Mouse (Mus musculus) T-helper 1 cell (primary cell): Measurements from ENCODE around the gene Miga2.

ENCODE experiments used
- in situ Hi-C: fragments of 300-600 bp; cut with MboI, MseI; formaldehyde crosslinking; loops from one replicate; pipeline ENCODE4 v1.15.1; 2025; ENCODE audit warnings: high pct_unique_total_duplicates

The Miga2 gene

GRCm38 (mm10) chr2:30363773-30364650, at the start of gene Miga2:
TSS of gene Miga2 (plus strand) at chr2:30364233.
- in situ Hi-C loops, result no loop called here

GRCm38 (mm10) chr2:30316136-30316535, 47.9 kb upstream of the Miga2 start:
- in situ Hi-C loops, result no loop called here

- in situ Hi-C loops, result no loop called here
These were observed 47.1 kb upstream of the Miga2 start for GRCm38 (mm10) chr2:30316955-30317354.

GRCm38 (mm10) chr2:30319260-30319659, 44.8 kb upstream of the Miga2 start:
- in situ Hi-C loops, result no loop called here

- in situ Hi-C loops, result no loop called here
These were observed 40.9 kb upstream of the Miga2 start for GRCm38 (mm10) chr2:30323111-30323510.

GRCm38 (mm10) chr2:30325296-30325695, 38.7 kb upstream of the Miga2 start:
- in situ Hi-C loops, result no loop called here

- in situ Hi-C loops, result no loop called here
These were observed 36.8 kb upstream of the Miga2 start for GRCm38 (mm10) chr2:30327276-30327675.

- in situ Hi-C loops, result no loop called here
These were observed 35.2 kb upstream of the Miga2 start for GRCm38 (mm10) chr2:30328791-30329190.

GRCm38 (mm10) chr2:30335324-30335723, 28.7 kb upstream of the Miga2 start:
- in situ Hi-C loops, result no loop called here

- in situ Hi-C loops, result no loop called here
These were observed 27.7 kb upstream of the Miga2 start for GRCm38 (mm10) chr2:30336174-30336915.

- in situ Hi-C loops, result no loop called here
These were observed 26.9 kb upstream of the Miga2 start for GRCm38 (mm10) chr2:30337179-30337578.

- in situ Hi-C loops, result no loop called here
These were observed 22.0 kb upstream of the Miga2 start for GRCm38 (mm10) chr2:30342061-30342460.

- in situ Hi-C loops, result no loop called here
These were observed 21.5 kb upstream of the Miga2 start for GRCm38 (mm10) chr2:30342544-30342943.

- in situ Hi-C loops, result no loop called here
These were observed 20.4 kb upstream of the Miga2 start for GRCm38 (mm10) chr2:30343601-30344137.

GRCm38 (mm10) chr2:30345971-30346676, 17.9 kb upstream of the Miga2 start:
- in situ Hi-C loops, result no loop called here

- in situ Hi-C loops, result no loop called here
These were observed 14.8 kb upstream of the Miga2 start for GRCm38 (mm10) chr2:30349196-30349595.

GRCm38 (mm10) chr2:30351149-30351548, 12.9 kb upstream of the Miga2 start:
- in situ Hi-C loops, result no loop called here

GRCm38 (mm10) chr2:30355861-30356260, 8.2 kb upstream of the Miga2 start:
- in situ Hi-C loops, result no loop called here

- in situ Hi-C loops, result no loop called here
These were observed 7.8 kb upstream of the Miga2 start for GRCm38 (mm10) chr2:30356266-30356665.

- in situ Hi-C loops, result no loop called here
These were observed 7.1 kb upstream of the Miga2 start for GRCm38 (mm10) chr2:30356906-30357305.

- in situ Hi-C loops, result no loop called here
These were observed 6.2 kb upstream of the Miga2 start for GRCm38 (mm10) chr2:30357552-30358510.
